Mouse (Mus musculus) C2C12 (cell line): ENCODE data around the gene Pttg1.

ENCODE experiments used
- CTCF ChIP-seq: IDR thresholded peaks from one replicate; pipeline ENCODE4 v1.5.1; 2011; ENCODE audit not compliant: control insufficient read depth, insufficient read depth, insufficient read length
- MYOD1 ChIP-seq: IDR thresholded peaks from one replicate; pipeline ENCODE4 v1.6.1; 2011; ENCODE audit warnings: low read depth; ENCODE audit not compliant: control insufficient read depth, insufficient read length
- USF1 ChIP-seq: IDR thresholded peaks from one replicate; pipeline ENCODE4 v1.6.1; 2011; ENCODE audit warnings: low read depth, mild to moderate bottlenecking, control low read depth, moderate library complexity

DNA sequence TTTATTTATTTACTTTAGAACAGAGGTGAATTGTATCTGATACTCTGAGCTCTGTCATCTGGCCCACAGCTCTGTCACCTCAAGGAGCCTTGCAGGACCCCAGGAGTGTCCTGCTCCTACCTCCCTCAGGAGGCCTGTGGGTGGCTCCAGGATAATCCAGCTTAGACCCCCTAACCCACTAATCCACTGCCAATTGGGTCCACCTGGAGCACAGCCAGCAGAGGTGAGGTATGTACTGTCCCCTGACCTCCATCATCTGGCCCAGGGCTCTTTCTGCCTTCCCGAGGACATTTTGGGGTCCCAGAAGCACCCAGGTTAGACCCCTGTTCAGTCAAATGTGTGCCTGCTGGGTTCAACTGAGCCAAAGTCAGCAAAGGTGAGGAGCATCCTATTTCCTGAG is 25.9 kb downstream of the Pttg1 start:
- TF ChIP-seq USF1 (no peak), CTCF (no peak), MYOD1 (no peak)
